Mouse (Mus musculus) C2C12 (cell line): ENCODE measurements around the gene Arid3a. TPM values are rescaled to one million over a fixed set of nuclear protein-coding genes. Genes with fewer than 3 reads are reported as not detected.

Source experiments
- H3K27me3 ChIP-seq: one replicate; pipeline ENCODE4 v1.6.1; 2011; ENCODE audit not compliant: control insufficient read depth, insufficient read depth, insufficient read length
- H3K36me3 ChIP-seq: one replicate; pipeline ENCODE4 v1.6.1; 2011; ENCODE audit not compliant: control insufficient read depth, insufficient read depth
- H3K4me3 ChIP-seq: one replicate; pipeline ENCODE4 v1.5.1; 2011; ENCODE audit warnings: mild to moderate bottlenecking, control low read depth; ENCODE audit not compliant: poor library complexity, insufficient read depth, severe bottlenecking
- H3K79me2 ChIP-seq: one replicate; pipeline ENCODE4 v1.6.1; 2011; ENCODE audit not compliant: control insufficient read depth, insufficient read depth
- H3K79me3 ChIP-seq: one replicate; pipeline ENCODE4 v1.6.1; 2011; ENCODE audit warnings: low read depth, control low read depth
- H3ac ChIP-seq: one replicate; pipeline ENCODE3; 2011; ENCODE audit warnings: low read depth; ENCODE audit not compliant: control insufficient read depth, insufficient read length
- CEBPB ChIP-seq: IDR thresholded peaks from one replicate; pipeline ENCODE4 v1.6.1; 2011; ENCODE audit warnings: low read depth, mild to moderate bottlenecking, control low read depth, moderate library complexity
- CTCF ChIP-seq: IDR thresholded peaks from one replicate; pipeline ENCODE4 v1.5.1; 2011; ENCODE audit not compliant: control insufficient read depth, insufficient read depth, insufficient read length
- FOSL1 ChIP-seq: IDR thresholded peaks from one replicate; pipeline ENCODE4 v1.8.0; 2011; ENCODE audit warnings: mild to moderate bottlenecking, low read length; ENCODE audit not compliant: poor library complexity, insufficient read depth, severe bottlenecking
- MAX ChIP-seq: IDR thresholded peaks from one replicate; pipeline ENCODE4 v1.6.1; 2011; ENCODE audit warnings: mild to moderate bottlenecking, control low read depth
- MYOD1 ChIP-seq: IDR thresholded peaks from one replicate; pipeline ENCODE4 v1.6.1; 2011; ENCODE audit warnings: low read depth; ENCODE audit not compliant: control insufficient read depth, insufficient read length
- MYOG ChIP-seq: IDR thresholded peaks from one replicate; pipeline ENCODE4 v1.6.1; 2011; ENCODE audit not compliant: control insufficient read depth, insufficient read length; ENCODE audit errors: extremely low read depth
- USF1 ChIP-seq: IDR thresholded peaks from one replicate; pipeline ENCODE4 v1.6.1; 2011; ENCODE audit warnings: low read depth, mild to moderate bottlenecking, control low read depth, moderate library complexity
- polyA plus RNA-seq: library from polyadenylated mRNA; unstranded; fragments of >200 nt; fragmentation: generic; extraction: Trizol; gene quantifications from one replicate; pipeline ENCODE4 v1.2.1, GENCODE M21; 2012; ENCODE audit warnings: missing spikeins

The Arid3a gene
- polyA plus RNA-seq, 1 experiment, result 0.74 TPM

DNA sequence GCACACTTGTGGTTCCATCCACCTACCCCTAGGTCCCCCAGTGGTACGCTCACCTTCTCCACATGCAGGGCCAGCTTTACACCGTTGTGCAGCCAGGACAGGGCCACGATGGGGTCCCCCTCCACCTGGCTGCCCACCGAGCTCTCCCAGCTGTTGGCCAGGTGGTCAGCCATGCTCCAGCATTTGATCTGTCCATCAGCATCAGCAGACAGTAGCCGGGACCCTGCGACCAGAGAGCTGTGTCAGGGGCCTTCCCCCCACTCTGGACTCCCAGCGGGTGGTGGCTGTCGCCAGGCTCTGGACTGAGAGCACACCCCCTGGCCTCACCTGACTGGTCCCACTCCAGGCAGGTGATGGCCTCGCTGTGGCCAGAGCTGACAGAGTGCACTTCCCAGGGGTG, 20.1 kb upstream of the Arid3a start:
- Histone ChIP-seq H3ac (no peak overlapping the region), H3K79me3 (no peaks in the 10 kb centered on the region), H3K36me3 (peaks cover 37% of the 10 kb centered on the region), H3K4me3 (no peak overlapping the region), H3K27me3 (no peaks in the 10 kb centered on the region), H3K79me2 (peaks cover 4% of the 10 kb centered on the region)
- TF ChIP-seq USF1, result no peak
- TF ChIP-seq MAX, result no peak
- TF ChIP-seq CTCF, result no peak
- TF ChIP-seq CEBPB, result no peak
- no peak for TF ChIP-seq FOSL1
- no peak for TF ChIP-seq MYOG
- no peak for TF ChIP-seq MYOD1

DNA sequence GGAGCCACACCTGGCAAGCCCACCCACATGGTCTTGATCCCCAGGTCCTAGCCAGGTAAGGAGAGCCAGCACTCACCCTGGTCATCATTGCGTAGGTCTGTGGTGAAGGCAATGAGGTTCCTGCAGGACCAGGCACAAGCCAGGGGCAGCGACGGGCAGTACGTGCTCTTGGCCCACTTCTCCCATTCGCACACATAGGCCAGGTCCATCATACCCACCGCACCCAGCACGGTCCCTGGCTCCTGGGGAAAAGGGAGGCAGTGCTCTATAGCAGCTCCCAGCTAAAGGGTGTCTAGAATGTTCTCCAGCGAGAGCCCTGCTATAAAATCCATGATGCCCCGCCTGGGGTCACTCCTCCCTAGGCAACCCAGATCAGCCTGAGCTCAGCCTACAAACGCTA, 19.4 kb upstream of the Arid3a start:
- TF ChIP-seq USF1, result no peak
- no peak for TF ChIP-seq CTCF
- Histone ChIP-seq H3K79me3 (no peaks in the 10 kb centered on the region), H3K36me3 (peaks cover 35% of the 10 kb centered on the region), H3K4me3 (no peak overlapping the region), H3ac (no peak overlapping the region), H3K27me3 (no peaks in the 10 kb centered on the region), H3K79me2 (peaks cover 4% of the 10 kb centered on the region)

DNA sequence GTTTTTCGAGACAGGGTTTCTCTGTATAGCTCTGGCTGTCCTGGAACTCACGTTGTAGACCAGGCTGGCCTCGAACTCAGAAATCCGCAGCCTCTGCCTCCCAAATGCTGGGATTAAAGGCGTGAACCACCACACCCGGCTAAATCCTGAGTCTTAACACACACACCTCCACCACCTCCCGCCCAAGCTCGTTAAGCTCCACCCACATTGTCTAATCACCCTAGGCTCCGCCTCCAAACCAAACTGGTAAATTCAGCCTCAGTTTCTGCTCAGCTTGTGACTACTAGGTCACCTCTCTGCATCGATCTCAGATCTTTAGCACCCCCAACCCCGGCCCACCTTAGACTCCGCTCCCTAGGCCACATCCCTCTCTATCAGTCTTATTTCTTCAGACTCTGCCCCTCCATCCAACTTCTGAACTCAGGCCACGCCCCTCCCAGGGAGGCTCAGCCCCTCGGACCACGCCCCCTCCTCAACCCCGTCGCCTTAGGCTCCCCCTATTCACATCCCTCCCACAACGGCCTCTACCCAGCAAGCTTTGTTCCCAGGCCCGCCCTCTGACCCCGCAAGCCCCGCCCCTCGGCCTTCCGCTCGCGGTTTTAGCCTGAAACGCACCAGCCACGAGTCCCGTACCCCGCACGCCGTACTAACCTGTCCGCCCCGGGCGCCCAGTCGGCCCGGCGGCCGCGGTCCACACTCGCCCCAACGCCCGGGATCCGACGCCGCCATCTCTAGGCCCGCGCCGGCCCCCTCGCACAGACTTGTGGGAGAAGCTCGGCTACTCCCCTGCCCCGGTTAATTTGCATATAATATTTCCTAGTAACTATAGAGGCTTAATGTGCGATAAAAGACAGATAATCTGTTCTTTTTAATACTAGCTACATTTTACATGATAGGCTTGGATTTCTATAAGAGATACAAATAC, 18.4 kb upstream of the Arid3a start, which contains the start of gene Med16:
Gene Med16, minus strand, starts transcription at position 757 of the 925 bp plus-strand sequence.
- Histone ChIP-seq H3K79me3 (no peaks in the 10 kb centered on the region), H3ac (peak within 1 kb of the TSS; percentile 97), H3K4me3 (peak within 1 kb of the TSS; percentile 61), H3K79me2 (peaks cover 4% of the 10 kb centered on the region), H3K27me3 (no peaks in the 10 kb centered on the region), H3K36me3 (peaks cover 30% of the 10 kb centered on the region)
- TF ChIP-seq CEBPB (no peak), MAX (no peak), USF1 (no peak), CTCF (no peak)

DNA sequence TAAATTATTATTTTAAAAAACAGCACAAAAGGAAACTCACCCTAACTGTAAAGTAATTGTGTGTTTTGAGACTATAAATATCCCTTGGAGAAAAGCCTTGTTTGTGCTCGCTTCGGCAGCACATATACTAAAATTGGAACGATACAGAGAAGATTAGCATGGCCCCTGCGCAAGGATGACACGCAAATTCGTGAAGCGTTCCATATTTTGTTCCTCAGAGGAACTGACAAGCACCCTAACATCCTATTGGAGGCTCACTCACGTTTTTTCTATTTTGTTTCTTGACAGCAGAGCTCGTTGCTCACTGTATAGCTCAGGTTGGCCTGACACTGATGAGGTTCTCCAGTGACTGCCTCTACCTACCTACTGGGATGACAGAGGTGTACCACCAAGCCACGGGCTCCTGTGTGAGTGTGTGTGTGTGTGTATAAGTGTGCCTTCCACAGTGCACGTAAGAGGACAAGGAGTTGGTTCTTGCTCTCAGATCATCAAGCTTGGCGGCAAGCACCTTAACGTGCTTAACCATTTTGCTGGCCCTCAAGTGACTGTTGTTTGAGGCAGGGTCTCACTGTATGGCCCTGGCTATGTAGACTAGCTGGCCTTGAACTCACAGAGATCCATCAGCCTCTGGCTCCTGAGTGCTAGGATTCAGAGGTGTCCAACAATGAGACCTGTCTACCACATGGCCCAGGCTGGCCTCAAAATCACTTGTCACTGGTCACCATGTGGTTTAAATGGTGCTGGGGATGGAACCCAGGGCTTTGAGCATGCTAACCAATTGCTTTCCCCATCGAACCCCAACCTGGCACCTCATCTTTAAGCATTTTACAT, 17.5 kb upstream of the Arid3a start:
- Histone ChIP-seq H3K79me3 (no peaks in the 10 kb centered on the region), H3K4me3 (no peak overlapping the region), H3ac (peak overlapping the region; percentile 26), H3K36me3 (peaks cover 30% of the 10 kb centered on the region), H3K79me2 (peaks cover 4% of the 10 kb centered on the region), H3K27me3 (no peaks in the 10 kb centered on the region)
- TF ChIP-seq USF1 (no peak), FOSL1 (no peak), MYOG (no peak), CEBPB (no peak), CTCF (no peak), MYOD1 (no peak), MAX (no peak)

DNA sequence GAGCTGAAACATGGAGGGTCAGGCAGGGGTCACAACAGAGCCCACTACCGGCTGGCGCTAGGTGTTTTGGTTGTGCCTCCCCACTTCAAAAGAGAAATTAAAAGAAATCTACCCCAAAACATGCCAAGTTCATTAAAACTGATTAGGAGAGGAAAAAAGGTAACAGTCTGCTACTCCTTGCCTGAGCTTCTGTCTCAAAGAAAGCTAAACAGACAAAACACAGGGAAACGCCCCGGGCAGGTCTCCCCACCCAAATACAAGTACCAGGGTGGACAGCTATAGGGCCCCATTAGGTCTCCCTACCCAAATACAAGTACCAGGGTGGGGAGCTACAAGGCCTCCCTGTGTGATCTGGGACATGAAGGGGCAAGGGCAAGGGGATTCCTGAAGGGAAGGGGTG, 16.3 kb upstream of the Arid3a start, which contains the start of gene Gm26602:
Gene Gm26602, plus strand, starts transcription at position 301 of the 400 bp plus-strand sequence.
- no peaks in the 10 kb centered on the region for H3K79me3 ChIP-seq
- no peaks in the 10 kb centered on the region for H3K27me3 ChIP-seq
- peaks cover 22% of the 10 kb centered on the region for H3K36me3 ChIP-seq
- H3K79me2 ChIP-seq, result peaks cover 17% of the 10 kb centered on the region
- no peak for TF ChIP-seq CEBPB
- no peak within 1 kb of the TSS for H3K4me3 ChIP-seq
- no peak within 1 kb of the TSS for H3ac ChIP-seq

DNA sequence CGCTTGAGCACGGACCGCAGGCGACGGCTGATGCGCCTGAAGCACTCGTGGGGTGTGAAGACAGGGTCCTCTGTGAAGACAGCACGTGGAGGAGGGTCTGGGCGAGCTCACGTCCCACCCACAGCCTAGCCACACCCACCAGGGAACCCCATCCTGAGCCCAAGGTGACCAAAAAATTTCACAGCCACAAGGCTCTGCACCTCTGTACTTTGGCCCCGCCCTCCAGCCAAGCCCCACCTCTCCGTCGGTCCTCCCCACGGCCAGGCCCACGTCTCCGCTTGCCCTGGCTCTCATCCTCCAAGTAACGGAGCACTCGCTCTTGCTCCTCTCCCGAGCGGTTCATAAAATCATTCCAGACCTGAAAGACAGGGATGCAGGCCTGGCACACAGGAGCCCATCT, 14.4 kb upstream of the Arid3a start:
- Histone ChIP-seq H3K4me3 (no peak overlapping the region), H3K79me2 (peaks cover 28% of the 10 kb centered on the region), H3K79me3 (peaks cover 2% of the 10 kb centered on the region), H3ac (no peak overlapping the region), H3K36me3 (peaks cover 10% of the 10 kb centered on the region), H3K27me3 (no peaks in the 10 kb centered on the region)
- TF ChIP-seq MAX (no peak), MYOG (no peak)
